Mouse (Mus musculus) lung, postnatal 0 days (tissue): ENCODE data around the gene Fam227b. TPM values are rescaled to one million over a fixed set of nuclear protein-coding genes. Genes with fewer than 3 reads are reported as not detected.

Experiments
- ATAC-seq: fragments of 200-750 bp; cut with Nextera tagmentation; 2 replicates; pipeline ENCODE4 v1.8.0; 2017; ENCODE audit warnings: moderate library complexity
- DNase-seq: peaks from one replicate; pipeline ENCODE4 v3.0.0-alpha.2; 2016; ENCODE audit warnings: low spot score
- H3K27ac ChIP-seq: fragments of 300-500 bp; sonication (generic); 2 replicates; pipeline ENCODE4 v1.5.1; 2014; ENCODE audit warnings: antibody characterized with exemption, mild to moderate bottlenecking, low read length, mixed read lengths
- H3K27me3 ChIP-seq: fragments of 300-500 bp; sonication (generic); replicated peaks from 2 replicates; pipeline ENCODE4 v1.6.1; 2014; ENCODE audit warnings: low read length, mixed read lengths; ENCODE audit not compliant: insufficient read depth
- H3K36me3 ChIP-seq: fragments of 300-500 bp; sonication (generic); 2 replicates; pipeline ENCODE4 v1.6.1; 2014; ENCODE audit warnings: low read length, mixed read lengths; ENCODE audit not compliant: insufficient read depth
- H3K4me1 ChIP-seq: fragments of 300-500 bp; sonication (generic); 2 replicates; pipeline ENCODE4 v1.6.1; 2014; ENCODE audit warnings: antibody characterized with exemption, low read depth, low read length, mixed read lengths; ENCODE audit not compliant: insufficient read depth
- H3K4me2 ChIP-seq: fragments of 300-500 bp; sonication (generic); replicated peaks from 2 replicates; pipeline ENCODE4 v1.6.1; 2014; ENCODE audit warnings: low read depth, mild to moderate bottlenecking, low read length, moderate library complexity, mixed read lengths
- H3K4me3 ChIP-seq: fragments of 300-500 bp; sonication (generic); 2 replicates; pipeline ENCODE4 v1.5.1; 2014; ENCODE audit warnings: low read depth, low read length
- H3K9ac ChIP-seq: fragments of 300-500 bp; sonication (generic); replicated peaks from 2 replicates; pipeline ENCODE4 v1.6.1; 2014; ENCODE audit warnings: low read depth, mild to moderate bottlenecking
- H3K9me3 ChIP-seq: fragments of 300-500 bp; sonication (generic); 2 replicates; pipeline ENCODE4 v1.6.1; 2016; ENCODE audit warnings: low read length, mixed read lengths
- CTCF ChIP-seq: IDR thresholded peaks from 2 replicates; pipeline ENCODE4 v1.5.1; 2016; ENCODE audit warnings: antibody characterized with exemption, mild to moderate bottlenecking
- EP300 ChIP-seq: IDR thresholded peaks from 2 replicates; pipeline ENCODE4 v1.6.1; 2016; ENCODE audit warnings: antibody characterized with exemption, mild to moderate bottlenecking, control low read depth
- WGBS: fragments of 180-500 bp; shearing (Covaris S2); extraction: QIAGEN DNeasy Blood & Tissue Kit; methylation state at CpG from one replicate; pipeline ENCODE4 v1.1.7; 2014; 5-methylcytosine and 5-hydroxymethylcytosine counted together
- polyA plus RNA-seq: library from polyadenylated mRNA; unstranded; fragments of >200 nt; fragmentation: Nextera tagmentation; extraction: Ambion mirVana; gene quantifications from 2 replicates; pipeline ENCODE4 v1.2.1, GENCODE M21; 2015

The Fam227b gene
- polyA plus RNA-seq, 1 experiment from 2014 or later, result not detected

GRCm38 (mm10) chr2:126166848-126167617 is 15.2 kb upstream of the Fam227b start:
- no peak overlapping the region for H3K4me2 ChIP-seq
- no peak for DNase-seq
- no peak overlapping the region for H3K27ac ChIP-seq
- no peaks in the 10 kb centered on the region for H3K9me3 ChIP-seq
- no peaks in the 10 kb centered on the region for H3K36me3 ChIP-seq
- no peak overlapping the region for H3K4me3 ChIP-seq
- ATAC-seq, result no peak
- H3K9ac ChIP-seq, result no peak overlapping the region
- TF ChIP-seq CTCF (no peak), EP300 (no peak)
- no peaks in the 10 kb centered on the region for H3K4me1 ChIP-seq
- WGBS, result 76% methylated on average over 8 of the region's 8 CpGs
- H3K27me3 ChIP-seq, result no peaks in the 10 kb centered on the region

GRCm38 (mm10) chr2:126166335-126166734 is 14.5 kb upstream of the Fam227b start:
- no peak for ATAC-seq
- Histone ChIP-seq H3K4me3 (no peak overlapping the region), H3K9ac (no peak overlapping the region), H3K9me3 (no peaks in the 10 kb centered on the region), H3K27me3 (no peaks in the 10 kb centered on the region), H3K27ac (no peak overlapping the region), H3K4me1 (no peaks in the 10 kb centered on the region), H3K4me2 (no peak overlapping the region), H3K36me3 (0 out of 2 replicates have a peak, but pooled peaks cover 3% of the 10 kb centered on the region)
- TF ChIP-seq EP300 (no peak), CTCF (no peak)
- no peak for DNase-seq

- Histone ChIP-seq H3K27ac (no peak overlapping the region), H3K4me1 (no peaks in the 10 kb centered on the region), H3K9ac (no peak overlapping the region), H3K4me3 (no peak overlapping the region), H3K36me3 (0 out of 2 replicates have a peak, but pooled peaks cover 3% of the 10 kb centered on the region), H3K9me3 (no peaks in the 10 kb centered on the region), H3K27me3 (no peaks in the 10 kb centered on the region), H3K4me2 (no peak overlapping the region)
- TF ChIP-seq EP300, result no peak
- no peak for TF ChIP-seq CTCF
- ATAC-seq (no peak), DNase-seq (no peak)
- WGBS, result 88% methylated on average over 5 of the region's 5 CpGs
These were observed 13.6 kb upstream of the Fam227b start for GRCm38 (mm10) chr2:126165277-126166018.

DNA sequence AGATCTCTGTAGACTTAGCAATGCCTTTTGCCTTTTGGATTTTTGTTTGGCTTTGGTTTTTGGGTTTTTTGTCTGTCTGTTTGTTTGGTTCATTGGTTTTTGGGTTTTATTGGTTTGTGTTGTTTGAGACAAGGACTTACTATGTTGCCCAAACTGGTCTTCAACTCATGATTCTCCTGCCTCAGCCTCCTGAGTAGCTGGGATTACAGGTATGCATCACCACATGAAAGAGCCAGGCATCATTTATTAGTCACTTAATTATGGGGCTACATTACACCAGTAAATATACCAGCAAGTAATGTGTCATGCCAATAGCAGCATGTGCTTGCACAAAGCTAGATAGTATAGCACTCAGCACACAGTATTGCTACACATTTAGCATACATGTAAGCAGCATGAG is 4.1 kb downstream of the Fam227b start:
- H3K4me1 ChIP-seq, result no peaks in the 10 kb centered on the region
- H3K9ac ChIP-seq, result no peak overlapping the region
- no peaks in the 10 kb centered on the region for H3K36me3 ChIP-seq
- H3K9me3 ChIP-seq, result no peaks in the 10 kb centered on the region
- DNase-seq (no peak), ATAC-seq (no peak)
- H3K4me2 ChIP-seq, result no peak overlapping the region
- TF ChIP-seq EP300, result no peak
- TF ChIP-seq CTCF, result no peak
- no peaks in the 10 kb centered on the region for H3K27me3 ChIP-seq
- no peak overlapping the region for H3K4me3 ChIP-seq
- H3K27ac ChIP-seq, result no peak overlapping the region

GRCm38 (mm10) chr2:126094616-126095015 is 57.2 kb downstream of the Fam227b start:
- DNase-seq (no peak), ATAC-seq (no peak)
- H3K4me3 ChIP-seq, result no peak overlapping the region
- H3K4me1 ChIP-seq, result no peaks in the 10 kb centered on the region
- no peaks in the 10 kb centered on the region for H3K36me3 ChIP-seq
- no peaks in the 10 kb centered on the region for H3K9me3 ChIP-seq
- H3K27me3 ChIP-seq, result no peaks in the 10 kb centered on the region
- no peak overlapping the region for H3K4me2 ChIP-seq
- no peak overlapping the region for H3K9ac ChIP-seq
- TF ChIP-seq EP300, result no peak
- no peak for TF ChIP-seq CTCF
- 82% methylated on average over 4 of the region's 4 CpGs for WGBS
- H3K27ac ChIP-seq, result no peak overlapping the region

GRCm38 (mm10) chr2:126090432-126090831 is 61.4 kb downstream of the Fam227b start:
- H3K9me3 ChIP-seq, result no peaks in the 10 kb centered on the region
- H3K9ac ChIP-seq, result no peak overlapping the region
- no peak for TF ChIP-seq CTCF
- TF ChIP-seq EP300, result no peak
- no peak for DNase-seq
- H3K27me3 ChIP-seq, result no peaks in the 10 kb centered on the region
- no peak overlapping the region for H3K27ac ChIP-seq
- no peak overlapping the region for H3K4me2 ChIP-seq
- no peaks in the 10 kb centered on the region for H3K36me3 ChIP-seq
- H3K4me3 ChIP-seq, result no peak overlapping the region
- H3K4me1 ChIP-seq, result no peaks in the 10 kb centered on the region
- no peak for ATAC-seq
- 69% methylated on average over 5 of the region's 5 CpGs for WGBS
